In genomic region chr8:117322021-117322420, GRCm38 (mm10) we compare ENCODE assay signal across 7 mouse cellular contexts.
DNase-seq lines count a peak whose midpoint lies in the region; ATAC-seq and TF ChIP-seq lines count a peak whose summit lies in the region.

No protein-coding gene starts in this region.

- TF ChIP-seq CTCF in brain, embryonic 14.5 days (IDR thresholded peaks at IDR 0.05; ENCODE audit: borderline replicate concordance, extremely low read depth, insufficient read depth, insufficient read length), result no peak

- 21% methylated on average over 6 of the region's 6 CpGs for WGBS in forebrain, embryonic 16.5 days
- WGBS in neural tube, embryonic 12.5 days, result 23% methylated on average over 6 of the region's 6 CpGs

- peak overlapping the region; percentile 73 for H3K27ac ChIP-seq in forebrain, embryonic 16.5 days (ENCODE audit: low read length)
- peak overlapping the region; percentile 50; the same call in 1 of the 2 replicates for H3K27ac ChIP-seq in neural tube, embryonic 12.5 days

- H3K9me3 ChIP-seq in forebrain, embryonic 16.5 days (ENCODE audit: control insufficient read depth, low read length), result no peaks in the 10 kb centered on the region
- H3K9me3 ChIP-seq in neural tube, embryonic 12.5 days, result no peaks in the 10 kb centered on the region

- no peaks in the 10 kb centered on the region for H3K27me3 ChIP-seq in forebrain, embryonic 16.5 days (replicated peaks; ENCODE audit: control insufficient read depth, insufficient read depth, low read length)
- H3K27me3 ChIP-seq in neural tube, embryonic 12.5 days (replicated peaks), result no peaks in the 10 kb centered on the region

- peak; percentile 85 for ATAC-seq in forebrain, embryonic 16.5 days
- peak; percentile 86 for ATAC-seq in neural tube, embryonic 12.5 days (ENCODE audit: low FRiP score, low read depth)

- H3K4me2 ChIP-seq in forebrain, embryonic 16.5 days (ENCODE audit: low read length), result no peak overlapping the region
- H3K4me2 ChIP-seq in neural tube, embryonic 12.5 days (replicated peaks), result peak overlapping the region; percentile 41

- no peak overlapping the region for H3K4me3 ChIP-seq in forebrain, embryonic 16.5 days (replicated peaks; ENCODE audit: low read length)
- H3K4me3 ChIP-seq in neural tube, embryonic 12.5 days, result no peak overlapping the region

- peak; percentile 95 for DNase-seq in brain, embryonic 14.5 days (ENCODE audit: low read depth)
- peak; percentile 67 to 81 for DNase-seq in layer of hippocampus, postnatal 14 days (ENCODE audit: low spot score in 2 of 2)
- DNase-seq in thymus, postnatal 10 days (ENCODE audit: low spot score in 2 of 2), result peak; percentile 64 to 74
- no peak for DNase-seq in gastrocnemius, postnatal 25 days
- DNase-seq in embryo, embryonic 9.5 days (ENCODE audit: extremely low spot score), result no peak

- peaks cover 33% of the 10 kb centered on the region for H3K4me1 ChIP-seq in forebrain, embryonic 16.5 days (replicated peaks; ENCODE audit: control insufficient read depth, insufficient read depth, low read length)
- peaks cover 54% of the 10 kb centered on the region for H3K4me1 ChIP-seq in neural tube, embryonic 12.5 days

- no peak overlapping the region for H3K9ac ChIP-seq in forebrain, embryonic 16.5 days (replicated peaks; ENCODE audit: low read depth, low read length)
- H3K9ac ChIP-seq in neural tube, embryonic 12.5 days, result no peak overlapping the region

- no peaks in the 10 kb centered on the region for H3K36me3 ChIP-seq in forebrain, embryonic 16.5 days (ENCODE audit: control insufficient read depth, insufficient read depth)
- H3K36me3 ChIP-seq in neural tube, embryonic 12.5 days, result no peaks in the 10 kb centered on the region

- no peak for TF ChIP-seq POLR2A in brain, embryonic 14.5 days (IDR thresholded peaks at IDR 0.05; ENCODE audit: borderline replicate concordance, extremely low read depth, insufficient read depth, insufficient read length, poor library complexity, severe bottlenecking)

Comparison
In these comparisons a context has a peak if more than half of its experiments do, and no peak if none do; other contexts are left out.
1. DNase-seq: peak in brain, embryonic 14.5 days (single experiment), layer of hippocampus, postnatal 14 days (2 of 2) and thymus, postnatal 10 days (2 of 2); none in gastrocnemius, postnatal 25 days (single experiment) and embryo, embryonic 9.5 days (single experiment).